Mouse (Mus musculus) brain, embryonic 14.5 days (tissue): ENCODE measurements at regions not wholly inside any gene's neighbourhood (a gene's known extent, or its start where the extent isn't known, plus 50 kb on each side); places are given as distances from the start of the nearest gene placed in this dataset.

Source experiments
- CTCF ChIP-seq: fragments of 200-500 bp; IDR thresholded peaks from 2 replicates; pipeline ENCODE4 v1.5.1; 2012; ENCODE audit warnings: inconsistent platforms, mild to moderate bottlenecking, moderate library complexity, borderline replicate concordance; ENCODE audit not compliant: insufficient read depth, insufficient read length; ENCODE audit errors: extremely low read depth
- POLR2A ChIP-seq: fragments of 200-500 bp; IDR thresholded peaks from 2 replicates; pipeline ENCODE4 v1.6.1; 2012; ENCODE audit warnings: mild to moderate bottlenecking, inconsistent platforms, borderline replicate concordance; ENCODE audit not compliant: poor library complexity, insufficient read depth, insufficient read length, severe bottlenecking; ENCODE audit errors: extremely low read depth

- TF ChIP-seq CTCF (no peak), POLR2A (no peak)
These were observed 1081.0 kb downstream of the Slitrk1 start for GRCm38 (mm10) chr14:107832976-107833375.
